9 mouse cellular contexts compared by ENCODE assay signal in the genomic region with DNA sequence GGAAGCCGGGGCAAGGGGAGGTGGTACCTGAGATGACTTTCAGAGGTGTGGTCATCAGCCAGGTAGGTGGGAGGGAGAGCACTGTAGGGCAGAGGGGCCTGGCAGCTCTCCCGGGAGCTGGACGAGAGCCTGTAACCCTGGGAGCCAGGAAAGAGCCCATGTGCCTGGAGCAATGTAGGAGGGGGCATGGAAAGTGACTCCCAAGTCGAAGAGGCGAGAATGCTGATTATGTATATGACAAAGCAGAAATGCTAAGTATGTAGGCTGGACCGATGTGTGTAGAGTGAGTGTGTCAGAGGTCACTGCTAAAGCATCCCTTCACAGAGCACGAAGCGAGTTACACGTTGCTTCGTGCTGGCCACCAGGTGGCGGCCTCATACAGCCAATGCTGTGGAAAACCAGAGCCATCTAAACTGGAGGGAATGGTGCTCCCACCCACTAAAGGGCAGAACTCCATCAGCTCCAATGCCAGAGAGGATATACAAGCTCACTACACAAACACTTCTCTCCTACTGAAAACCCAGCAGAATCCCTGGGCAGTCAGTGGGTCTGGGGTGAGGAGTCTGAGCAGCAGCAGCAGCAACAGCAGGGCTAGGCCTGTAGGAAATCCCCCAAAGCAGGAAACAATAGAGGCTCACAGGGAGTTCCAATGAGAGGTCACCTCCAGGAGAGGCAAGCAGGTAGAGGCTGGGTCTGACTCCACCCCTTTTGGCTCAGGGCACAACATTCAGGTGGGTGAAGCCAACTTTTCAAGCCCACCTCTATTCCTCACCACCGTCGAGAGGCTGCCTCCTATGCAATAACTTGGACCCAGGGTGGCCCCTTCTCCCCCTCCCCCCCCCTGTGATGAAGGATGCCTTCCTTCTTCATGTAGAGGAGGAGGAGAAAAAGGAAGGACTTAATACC.
DNase-seq lines count a peak whose midpoint lies in the region; ATAC-seq and TF ChIP-seq lines count a peak whose summit lies in the region.
"Had no signal": no experiment of that assay in that cellular context is flagged by ENCODE, and none has a peak within 500 bp of the region (broad histone marks: within the 10 kb centered on the region; RNA-seq: fewer than 3 reads in every experiment).

No protein-coding gene starts in this region.

- ATAC-seq in G1E (ENCODE audit: extremely low read depth, insufficient number of reproducible peaks, low FRiP score, poor library complexity, severe bottlenecking) = 0 out of 2 replicates have a peak, but pooled peaks have one; percentile 34
- peak; percentile 74 for ATAC-seq in erythroblast, adult 5-6 weeks (replicated peaks; ENCODE audit: low FRiP score, poor library complexity, severe bottlenecking)

- intact Hi-C loops in heart, postnatal 10 days (cut with DNase I) = loop anchor here (1.0 to 5.0 kb wide), 5 partner anchors 61 to 376 kb away; no protein-coding TSS in a partner anchor

- H3K36me3 ChIP-seq in G1E (replicated peaks) = peaks cover 86% of the 10 kb centered on the region
- H3K36me3 ChIP-seq: liver, embryonic 15.5 days had no signal

- DNase-seq in G1E (ENCODE audit: low spot score) = peak; percentile 20
- DNase-seq in brain, embryonic 14.5 days (ENCODE audit: low read depth) = peak; percentile 94
- peak; percentile 87 to 89 for DNase-seq in heart, postnatal 10 days
- DNase-seq in kidney, postnatal 25 days = peak; percentile 63 to 81
- DNase-seq in lung, postnatal 25 days (ENCODE audit: low spot score) = peak; percentile 85
- peak; percentile 51 for DNase-seq in retina, adult 2 months (ENCODE audit: low read depth, low spot score)
- DNase-seq in thymus, postnatal 36 days = peak; percentile 64 to 69

- TF ChIP-seq POLR2A in brain, embryonic 14.5 days (IDR thresholded peaks at IDR 0.05; ENCODE audit: borderline replicate concordance, extremely low read depth, insufficient read depth, insufficient read length, poor library complexity, severe bottlenecking) = no peak

- H3K9me3 ChIP-seq in G1E (replicated peaks) = no peaks in the 10 kb centered on the region
- H3K9me3 ChIP-seq: liver, embryonic 15.5 days had no signal

- no peaks in the 10 kb centered on the region for H3K27me3 ChIP-seq in G1E (ENCODE audit: insufficient read depth, low read length)
- H3K27me3 ChIP-seq: liver, embryonic 15.5 days had no signal

- H3K4me3 ChIP-seq in G1E (ENCODE audit: low read depth, low read length) = no peak overlapping the region
- H3K4me3 ChIP-seq: liver, embryonic 15.5 days had no signal

- peaks cover 10% of the 10 kb centered on the region for H3K4me1 ChIP-seq in G1E (ENCODE audit: insufficient read depth, low read depth, low read length)

- peak; percentile 54 for TF ChIP-seq CTCF in G1E (IDR thresholded peaks at IDR 0.05; ENCODE audit: low read depth, low read length)
- TF ChIP-seq CTCF in brain, embryonic 14.5 days (IDR thresholded peaks at IDR 0.05; ENCODE audit: borderline replicate concordance, extremely low read depth, insufficient read depth, insufficient read length) = peak; percentile 99

Comparison
In these comparisons a context has a peak if more than half of its experiments do, and no peak if none do; other contexts are left out.
1. DNase-seq: peak in every context shown above with its lines; median percentile 94 in brain, embryonic 14.5 days; 88 in heart, postnatal 10 days; 85 in lung, postnatal 25 days; 72 in kidney, postnatal 25 days; 66 in thymus, postnatal 36 days; 51 in retina, adult 2 months; 20 in G1E.